Mouse (Mus musculus) C2C12 (cell line): ENCODE data around the gene Chrdl2.

Experiments
- CTCF ChIP-seq: IDR thresholded peaks from one replicate; pipeline ENCODE4 v1.5.1; 2011; ENCODE audit not compliant: control insufficient read depth, insufficient read depth, insufficient read length
- USF1 ChIP-seq: IDR thresholded peaks from one replicate; pipeline ENCODE4 v1.6.1; 2011; ENCODE audit warnings: low read depth, mild to moderate bottlenecking, control low read depth, moderate library complexity

GRCm38 (mm10) chr7:100077071-100077470 is 71.1 kb downstream of the Chrdl2 start:
- TF ChIP-seq CTCF (no peak), USF1 (no peak)
